Mouse (Mus musculus) testis, adult 2 months (tissue): Measurements from ENCODE around the gene Gm20388.

ENCODE experiments used
- CTCF ChIP-seq: fragments of 200-500 bp; IDR thresholded peaks from 2 replicates; pipeline ENCODE4 v1.5.1; 2012; ENCODE audit warnings: low read depth, mild to moderate bottlenecking, inconsistent platforms, low read length, moderate library complexity; ENCODE audit not compliant: control insufficient read depth, insufficient read depth, insufficient replicate concordance
- POLR2A ChIP-seq: fragments of 200-500 bp; IDR thresholded peaks from 2 replicates; pipeline ENCODE4 v1.6.1; 2012; ENCODE audit warnings: low read depth, mild to moderate bottlenecking, inconsistent platforms, low read length, moderate library complexity; ENCODE audit not compliant: control insufficient read depth

DNA sequence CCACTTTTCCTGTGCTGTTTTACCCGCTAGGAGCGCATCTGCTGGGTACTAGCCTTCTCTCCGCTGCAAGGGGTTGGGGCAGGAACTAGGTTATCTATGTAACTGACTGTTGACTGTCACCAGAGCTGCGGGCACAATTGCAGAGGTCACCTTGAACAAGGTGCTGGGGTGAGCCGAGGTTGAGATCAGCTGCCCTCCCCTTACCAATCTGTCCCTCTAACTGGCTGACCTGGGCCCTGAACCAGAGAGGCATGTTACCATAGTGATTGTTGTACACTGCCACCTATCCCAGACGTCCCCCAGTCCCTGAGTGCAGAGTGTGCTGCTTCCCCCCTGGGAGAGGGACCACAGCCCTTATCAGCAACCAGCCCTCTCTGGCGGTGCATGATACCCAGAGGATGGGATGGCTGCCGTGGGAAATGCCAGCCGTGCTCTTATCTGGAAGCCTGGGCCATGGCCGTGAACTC lies 2410.8 kb downstream of the Gm20388 start:
- TF ChIP-seq CTCF (no peak), POLR2A (no peak)
